Mouse (Mus musculus): Measurements from ENCODE around the gene Maats1.

Gene Maats1

DNA sequence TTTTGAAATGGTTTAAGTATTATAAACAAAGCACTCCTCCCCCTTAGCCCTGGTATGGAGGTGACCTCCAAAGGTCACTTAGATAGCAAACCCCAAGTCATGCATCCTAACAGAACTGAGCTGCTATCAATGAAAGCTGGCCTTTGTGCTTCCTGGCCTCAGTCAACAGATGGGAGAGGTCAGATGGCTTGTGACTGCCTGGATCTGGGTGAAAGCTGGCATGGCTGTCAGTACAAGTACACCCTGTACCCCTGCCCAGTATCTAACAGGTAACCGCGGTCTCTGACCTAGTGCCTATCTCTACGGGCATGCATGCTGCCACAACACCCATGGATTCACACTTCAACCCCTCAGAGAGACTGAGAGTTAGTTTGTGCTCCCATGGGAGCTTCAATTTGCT lies 54.2 kb downstream of the Maats1 start:
- no peak for DNase-seq

DNA sequence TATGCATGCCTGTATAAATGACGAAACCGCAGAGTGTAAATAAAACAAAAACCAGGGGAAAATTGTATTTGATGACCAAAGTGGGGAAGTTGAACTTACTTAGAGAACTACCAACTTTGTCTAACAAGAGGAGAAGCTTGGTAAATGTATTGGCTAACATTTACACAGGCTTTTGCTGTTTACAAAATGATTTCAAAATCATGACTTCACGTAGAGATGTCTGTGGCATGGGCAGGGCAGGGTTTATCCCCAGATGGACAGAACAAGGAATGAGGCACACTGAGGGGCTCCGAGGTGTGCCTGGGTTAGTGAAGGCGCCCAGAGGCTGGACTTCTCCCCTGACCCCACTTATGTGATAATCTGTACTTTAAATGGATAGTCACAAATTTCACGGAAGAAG lies 54.6 kb downstream of the Maats1 start:
- DNase-seq: no peak

DNA sequence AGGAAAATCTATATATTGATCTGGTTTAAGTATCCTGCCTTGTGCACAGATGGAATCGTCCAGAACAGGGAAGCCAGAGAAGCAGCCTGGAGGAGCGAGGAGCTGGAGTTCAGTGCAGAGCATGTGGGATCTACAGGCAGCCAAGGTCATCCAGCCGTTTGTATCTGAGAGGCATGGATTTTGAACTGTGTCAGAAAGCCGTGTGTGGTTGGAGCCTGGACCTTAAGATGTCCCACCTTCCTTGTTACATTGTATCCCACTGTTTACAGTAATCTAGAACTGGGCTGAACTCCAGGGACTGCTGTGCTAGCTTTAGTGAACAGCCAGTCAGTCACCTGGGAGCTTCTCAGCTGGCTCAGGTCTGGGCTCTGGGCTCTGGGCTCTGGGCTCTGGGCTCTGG lies 55.4 kb downstream of the Maats1 start:
- no peak for DNase-seq

GRCm38 (mm10) chr16:38285801-38286200 lies 56.1 kb downstream of the Maats1 start:
- no peak for DNase-seq

DNA sequence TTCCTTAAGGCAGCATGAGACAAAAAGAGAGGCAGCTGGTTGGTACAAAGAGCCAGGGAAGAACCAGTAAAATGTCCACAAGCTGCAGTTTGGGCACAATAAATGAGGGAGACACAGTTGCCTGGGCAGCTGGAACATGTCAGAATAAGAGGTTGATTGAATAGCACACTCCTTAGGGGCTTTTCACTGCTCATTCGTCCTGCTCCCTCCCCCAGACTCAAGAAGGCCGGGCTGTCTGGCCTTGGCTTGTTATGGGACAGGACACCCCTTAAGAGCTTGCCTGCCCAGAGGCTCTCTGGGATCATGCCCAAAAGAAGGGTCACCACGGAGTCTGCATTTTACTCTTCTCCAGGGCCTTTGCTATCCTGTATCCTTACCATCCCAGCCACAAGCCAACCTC lies 58.6 kb downstream of the Maats1 start:
- no peak for DNase-seq

DNA sequence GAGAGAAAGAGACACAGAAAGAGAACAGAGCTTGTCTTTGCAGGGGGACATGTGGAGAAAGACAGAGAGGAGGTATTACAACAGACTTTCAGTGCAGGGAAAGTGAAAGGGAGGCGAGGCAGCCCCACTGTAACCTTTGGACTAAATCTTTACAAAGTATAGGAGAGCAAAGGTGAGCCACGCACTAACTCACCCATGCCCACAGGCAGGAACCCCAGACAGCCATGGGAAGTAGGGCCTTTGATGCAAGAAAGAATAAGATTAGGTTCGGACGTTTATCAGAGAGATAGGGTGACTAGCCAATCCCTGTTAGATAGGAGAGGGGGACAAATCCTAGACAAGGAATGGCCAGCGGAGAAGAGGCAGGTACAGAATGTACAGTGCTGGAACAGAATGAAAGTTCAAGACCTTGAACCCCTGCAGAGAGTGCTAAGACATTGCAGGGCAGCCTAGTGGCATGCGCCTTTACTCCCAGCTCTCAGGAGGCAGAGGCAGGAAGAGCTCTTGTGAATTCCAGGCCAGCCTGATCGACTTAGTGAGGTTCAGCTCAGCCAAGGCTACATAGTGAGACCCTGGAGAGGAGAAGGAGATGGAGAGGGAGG lies 59.3 kb downstream of the Maats1 start:
- no peak for DNase-seq

- no peak for DNase-seq
Observed at GRCm38 (mm10) chr16:38280951-38281350, 61.0 kb downstream of the Maats1 start.

DNA sequence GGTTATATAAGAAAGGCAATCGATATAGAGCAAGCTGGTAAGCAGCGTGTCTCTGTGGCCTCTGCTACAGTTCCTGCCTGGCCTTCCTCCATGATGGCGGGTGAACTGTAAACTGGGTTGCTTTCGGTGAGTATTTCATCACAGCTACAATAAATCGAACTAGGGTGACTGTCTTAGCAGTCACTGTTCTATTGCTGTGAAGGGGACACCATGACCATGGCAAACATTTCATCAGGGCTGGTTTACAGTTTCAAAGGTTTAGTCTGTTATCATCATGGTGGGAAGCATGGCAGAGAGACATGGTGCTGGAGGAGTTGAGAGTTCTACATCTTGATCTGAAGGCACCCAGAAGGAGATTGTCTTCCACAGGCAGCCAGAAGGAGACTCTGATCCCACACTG lies 62.1 kb downstream of the Maats1 start:
- no peak for DNase-seq

DNA sequence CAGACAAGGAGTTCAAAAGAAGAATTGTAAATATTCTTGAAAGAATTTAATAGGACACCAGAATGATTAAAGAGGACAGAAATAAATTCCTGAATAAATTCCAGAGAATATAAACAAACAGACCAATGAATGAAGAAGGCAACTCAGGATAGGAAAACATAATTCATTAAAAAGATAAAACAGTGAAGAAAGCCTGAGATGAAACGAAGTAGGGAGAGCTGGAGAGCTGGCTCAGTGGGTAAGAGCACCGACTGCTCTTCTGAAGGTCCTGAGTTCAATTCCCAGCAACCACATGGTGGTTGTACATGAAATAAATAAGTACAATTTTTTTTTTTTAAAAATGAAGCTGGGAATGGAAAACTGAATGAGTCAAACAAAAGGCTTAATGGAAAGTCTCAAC lies 67.2 kb downstream of the Maats1 start:
- DNase-seq: no peak

GRCm38 (mm10) chr16:38272483-38272882 lies 69.5 kb downstream of the Maats1 start:
- no peak for DNase-seq

DNA sequence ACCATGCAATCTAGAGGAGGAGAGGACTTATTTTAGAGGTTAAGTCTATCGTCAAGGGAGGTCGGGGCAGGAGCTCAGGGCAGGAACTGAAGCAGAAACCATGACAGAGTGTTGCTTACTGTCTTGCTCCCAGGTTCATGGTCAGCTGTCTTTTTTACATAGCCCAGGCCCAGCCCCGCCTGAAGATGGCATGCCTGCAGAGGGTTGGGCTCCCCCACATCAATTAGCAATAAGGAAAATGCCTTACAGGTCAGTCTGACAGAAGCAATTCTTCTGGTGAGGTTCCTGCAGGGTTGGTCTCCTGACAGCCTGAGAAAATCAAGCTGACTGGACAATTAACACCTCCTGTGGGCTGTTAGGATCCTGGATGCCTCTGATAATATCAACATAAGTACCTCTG lies 70.3 kb downstream of the Maats1 start:
- DNase-seq: no peak

- no peak for DNase-seq
Observed at GRCm38 (mm10) chr16:38255927-38256326, 86.0 kb downstream of the Maats1 start.

GRCm38 (mm10) chr16:38255107-38255506 lies 86.8 kb downstream of the Maats1 start:
- no peak for DNase-seq

DNA sequence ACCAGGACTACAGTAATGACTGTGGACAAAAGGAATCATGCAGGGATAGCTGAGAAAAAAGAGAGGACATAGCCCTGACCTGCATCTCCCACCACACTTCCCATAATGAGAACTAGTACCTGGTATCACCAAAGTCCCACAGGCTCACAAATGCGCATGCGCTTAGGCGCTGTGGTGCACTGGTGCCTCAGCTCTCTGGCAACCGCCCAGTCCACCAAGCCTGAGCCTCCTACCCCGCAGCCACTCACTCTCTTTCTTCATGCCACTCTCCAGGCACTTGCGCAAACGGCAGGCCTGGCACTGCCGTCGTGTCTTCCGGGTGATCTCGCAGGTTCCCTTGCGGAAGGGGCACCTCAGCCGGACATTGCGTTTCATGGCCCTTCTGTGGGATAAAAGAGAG lies 87.9 kb downstream of the Maats1 start:
- DNase-seq: no peak

DNA sequence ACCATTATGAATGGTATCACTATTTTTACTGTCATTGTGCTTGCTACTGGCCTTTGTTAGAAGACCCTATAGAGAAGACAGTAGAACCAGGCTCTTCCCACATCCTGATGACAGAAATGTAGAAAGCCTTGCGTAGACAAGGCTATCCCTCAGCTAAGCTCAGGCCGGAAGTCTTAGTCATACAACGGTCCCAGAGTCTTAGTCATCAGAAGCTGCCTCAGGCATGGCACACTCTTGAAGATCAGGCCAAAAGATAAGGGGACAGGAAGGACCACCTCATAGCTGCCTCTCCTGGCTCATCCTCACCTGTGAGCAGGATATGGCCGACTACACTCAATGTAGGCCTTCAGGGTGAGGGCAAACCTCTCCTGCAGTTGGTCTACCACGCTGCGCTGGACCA lies 91.5 kb downstream of the Maats1 start:
- no peak for DNase-seq

GRCm38 (mm10) chr16:38248331-38248961 lies 93.5 kb downstream of the Maats1 start:
- no peak for DNase-seq

Measured in cerebellum, adult 9-10 months (tissue).